Comparison of ENCODE assay signal across 25 mouse cellular contexts in the genomic region with DNA sequence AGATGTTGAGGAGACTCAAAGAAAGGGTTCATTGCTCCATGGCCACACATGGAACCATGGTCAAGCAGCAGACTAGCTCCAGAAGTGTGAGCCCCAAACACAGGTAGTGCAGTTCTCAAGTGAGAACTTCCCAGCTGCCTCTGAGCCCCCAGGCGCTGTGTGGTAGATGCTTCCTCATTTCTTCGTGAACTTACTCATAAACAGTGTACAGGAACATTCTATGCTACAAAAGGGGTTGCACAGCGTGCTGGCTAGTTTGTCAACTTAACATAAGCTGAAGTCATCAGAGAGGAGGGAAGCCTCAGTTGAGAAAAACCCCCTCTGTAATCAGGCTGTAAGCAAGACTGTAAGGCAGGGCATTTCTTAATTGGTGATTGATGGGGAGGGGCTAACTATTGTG. TPM values are rescaled to one million over a fixed set of nuclear protein-coding genes. Genes with fewer than 3 reads are reported as not detected.
A peak's percentile ranks its signal among the peaks of the same experiment; 100 is the strongest.
DNase-seq lines count a peak whose midpoint lies in the region; ATAC-seq and TF ChIP-seq lines count a peak whose summit lies in the region.
"Had no signal": no experiment of that assay in that cellular context is flagged by ENCODE, and none has a peak within 500 bp of the region (broad histone marks: within the 10 kb centered on the region; RNA-seq: fewer than 3 reads in every experiment).

No protein-coding gene starts in this region.

- TF ChIP-seq CTCF in hindbrain, postnatal 0 days (IDR thresholded peaks at IDR 0.05; ENCODE audit: low read depth): no peak

- no peak overlapping the region for H3K9ac ChIP-seq in lung, embryonic 15.5 days
- H3K9ac ChIP-seq in hindbrain, postnatal 0 days (replicated peaks; ENCODE audit: low read length): no peak overlapping the region
- H3K9ac ChIP-seq: forebrain, embryonic 13.5 days; hindbrain, embryonic 13.5 days had no signal

- H3K4me1 ChIP-seq in lung, embryonic 15.5 days: peaks cover 38% of the 10 kb centered on the region
- no peaks in the 10 kb centered on the region for H3K4me1 ChIP-seq in hindbrain, postnatal 0 days (ENCODE audit: insufficient read depth, low read length)
- H3K4me1 ChIP-seq: forebrain, embryonic 13.5 days had no signal

- no peaks in the 10 kb centered on the region for H3K36me3 ChIP-seq in lung, embryonic 15.5 days
- H3K36me3 ChIP-seq in hindbrain, postnatal 0 days (ENCODE audit: insufficient read depth, low read length): no peaks in the 10 kb centered on the region
- H3K36me3 ChIP-seq: forebrain, embryonic 10.5 days; hindbrain, embryonic 10.5 days; hindbrain, embryonic 13.5 days had no signal

- no peaks in the 10 kb centered on the region for H3K27me3 ChIP-seq in lung, embryonic 15.5 days
- no peaks in the 10 kb centered on the region for H3K27me3 ChIP-seq in hindbrain, postnatal 0 days (ENCODE audit: insufficient read depth, low read length)
- H3K27me3 ChIP-seq: Patski had no signal

- WGBS in lung, embryonic 15.5 days: 88% methylated on average over 3 of the region's 3 CpGs
- 81% methylated on average over 3 of the region's 3 CpGs for WGBS in hindbrain, postnatal 0 days

- ATAC-seq in lung, embryonic 15.5 days (ENCODE audit: borderline replicate concordance, extremely low read depth, low FRiP score, low TSS enrichment): no peak
- ATAC-seq in granulocyte monocyte progenitor cell, adult 5-6 weeks (replicated peaks; ENCODE audit: poor library complexity, severe bottlenecking): peak; percentile 69
- no peak for ATAC-seq in monocyte, adult 5-6 weeks (replicated peaks; ENCODE audit: insufficient number of reproducible peaks, low FRiP score, low TSS enrichment, poor library complexity, severe bottlenecking)
- no peak for ATAC-seq in hindbrain, postnatal 0 days
- ATAC-seq: forebrain, embryonic 13.5 days; forebrain, embryonic 16.5 days; hindbrain, embryonic 16.5 days; inflammation-experienced regulatory T-cells, adult 6 months; intestine, embryonic 16.5 days; Patski had no signal

- no peak overlapping the region for H3K4me3 ChIP-seq in lung, embryonic 15.5 days
- no peak overlapping the region for H3K4me3 ChIP-seq in hindbrain, postnatal 0 days (ENCODE audit: low read length)
- H3K4me3 ChIP-seq: forebrain, embryonic 10.5 days; forebrain, embryonic 13.5 days; hindbrain, embryonic 10.5 days; hindbrain, embryonic 13.5 days had no signal

- no peaks in the 10 kb centered on the region for H3K9me3 ChIP-seq in lung, embryonic 15.5 days
- no peaks in the 10 kb centered on the region for H3K9me3 ChIP-seq in hindbrain, postnatal 0 days (ENCODE audit: low read length)
- H3K9me3 ChIP-seq: forebrain, embryonic 10.5 days; forebrain, embryonic 13.5 days; hindbrain, embryonic 10.5 days; hindbrain, embryonic 13.5 days had no signal

- H3K27ac ChIP-seq in lung, embryonic 15.5 days: peak overlapping the region; percentile 38; the same call in 1 of the 2 replicates
- H3K27ac ChIP-seq in hindbrain, postnatal 0 days: no peak overlapping the region
- H3K27ac ChIP-seq: forebrain, embryonic 10.5 days; forebrain, embryonic 13.5 days; hindbrain, embryonic 10.5 days; hindbrain, embryonic 13.5 days had no signal

- no peak for DNase-seq in lung, postnatal 36 days
- DNase-seq in A20 (ENCODE audit: low read depth, low spot score) (peak; percentile 78), MEL-GATA-1-ER (ENCODE audit: extremely low read depth, low read depth) (peak; percentile 11)
- no peak for DNase-seq in frontal cortex, postnatal 14 days (ENCODE audit: low spot score in 2 of 2)
- no peak for DNase-seq in hindbrain, postnatal 0 days (ENCODE audit: low spot score)
- DNase-seq: adrenal gland, postnatal 36 days; B cell, adult 2 months; cerebellum, adult 11-12 months; cerebellum, adult 8-10 months; cerebellum, postnatal 10 days; cerebellum, postnatal 36 days; gastrocnemius, postnatal 25 days had no signal

- H3K4me2 ChIP-seq in lung, embryonic 15.5 days: no peak overlapping the region
- H3K4me2 ChIP-seq in hindbrain, postnatal 0 days (ENCODE audit: low read depth, low read length): no peak overlapping the region
- H3K4me2 ChIP-seq: forebrain, embryonic 13.5 days; heart, embryonic 11.5 days; hindbrain, embryonic 13.5 days had no signal

RNA-seq across cellular contexts. Expression of gene Isca2, which starts 29.6 kb away (rescaled TPM):
- polyA plus RNA-seq in lung, embryonic 15.5 days (2015; fragmentation: Nextera tagmentation; extraction: Ambion mirVana): 130 and 136 TPM in 2 replicates
- 81.7 and 107 TPM in 2 replicates for total RNA-seq in granulocyte monocyte progenitor cell, adult 5-6 weeks (2014; fragmentation: Nextera tagmentation)
- 58.6 and 66.2 TPM in 2 replicates for total RNA-seq in granulocyte monocyte progenitor cell, adult 5-6 weeks (2017)
- total RNA-seq in monocyte, adult 5-6 weeks (2017): 25.3 to 50.1 TPM (median 44.7 TPM) in 3 replicates
- 61.1 and 102 TPM in 2 replicates for total RNA-seq in hindbrain, postnatal 0 days (2014; rRNA removed)
- 133 and 138 TPM in 2 replicates for polyA plus RNA-seq in hindbrain, postnatal 0 days (2015; fragmentation: Nextera tagmentation; extraction: Ambion mirVana)

RNA-seq across cellular contexts. Expression of gene Npc2, which starts 29.7 kb away (rescaled TPM):
- polyA plus RNA-seq in lung, embryonic 15.5 days (2015; fragmentation: Nextera tagmentation; extraction: Ambion mirVana): 150 and 162 TPM in 2 replicates
- 127 and 145 TPM in 2 replicates for total RNA-seq in granulocyte monocyte progenitor cell, adult 5-6 weeks (2014; fragmentation: Nextera tagmentation)
- total RNA-seq in granulocyte monocyte progenitor cell, adult 5-6 weeks (2017): 85.9 and 86.0 TPM in 2 replicates
- total RNA-seq in monocyte, adult 5-6 weeks (2017): 69.6 to 85.5 TPM (median 78.1 TPM) in 3 replicates
- total RNA-seq in hindbrain, postnatal 0 days (2014; rRNA removed): 39.2 and 39.5 TPM in 2 replicates
- 55.4 and 57.5 TPM in 2 replicates for polyA plus RNA-seq in hindbrain, postnatal 0 days (2015; fragmentation: Nextera tagmentation; extraction: Ambion mirVana)

Comparison
In these comparisons a context has a peak if more than half of its experiments do, and no peak if none do; other contexts are left out.
1. DNase-seq: peak in A20 (single experiment) and MEL-GATA-1-ER (single experiment); none in lung, postnatal 36 days (single experiment), frontal cortex, postnatal 14 days (0 of 2) and hindbrain, postnatal 0 days (single experiment).